Mouse (Mus musculus): Measurements from ENCODE around the gene Tnfsf14. TPM values are rescaled to one million over a fixed set of nuclear protein-coding genes. Genes with fewer than 3 reads are reported as not detected.

The Tnfsf14 gene
- total RNA-seq (2023): 10 to 100 TPM; 33.6 to 34.9 TPM

DNA sequence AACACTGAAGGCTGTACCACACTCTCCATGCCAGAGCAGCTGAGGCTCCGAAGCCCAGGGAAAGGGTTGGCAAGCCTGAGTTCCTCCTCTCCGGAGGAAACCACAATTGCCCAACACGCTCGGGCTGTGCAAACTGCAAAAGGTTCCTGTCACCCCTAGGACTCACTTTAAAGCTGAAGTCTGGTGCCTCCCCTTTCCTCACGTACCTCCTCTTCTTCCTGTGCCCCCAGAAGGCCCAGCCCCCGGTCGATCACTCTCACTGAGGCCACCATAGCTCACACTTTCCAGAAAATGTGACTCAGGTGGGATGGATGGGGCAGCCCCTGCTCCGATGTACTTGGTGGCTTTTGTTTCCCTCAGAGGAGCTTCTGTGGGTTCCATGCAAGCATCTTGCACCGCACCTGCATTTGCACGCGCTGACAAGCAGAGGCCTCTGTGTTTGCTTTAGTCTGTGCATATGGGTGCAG, at the start of gene Tnfsf14:
TSS of gene Tnfsf14 (minus strand) at position 137 of the 467 bp plus-strand sequence.

DNA sequence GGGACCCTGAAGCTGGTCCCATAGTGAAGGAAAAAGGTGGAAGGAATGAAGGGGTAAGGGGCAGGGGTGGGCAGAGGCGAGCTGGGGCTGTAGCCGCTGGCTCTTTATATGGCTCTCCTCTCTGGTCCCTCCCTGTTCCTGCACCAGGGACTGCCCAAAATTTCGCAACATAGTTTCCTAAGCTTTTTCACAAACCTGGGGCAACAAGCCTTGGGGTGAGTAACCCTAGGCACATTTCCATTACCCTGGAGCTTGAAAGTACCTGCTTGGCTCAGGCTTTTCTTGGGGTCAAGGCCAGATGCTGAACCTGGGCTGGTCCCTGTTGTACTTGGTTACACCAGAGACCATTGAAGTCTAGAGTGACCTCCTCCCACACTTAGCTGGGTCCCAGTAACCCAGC, 34.0 kb upstream of the Tnfsf14 start, which contains the start of gene C3:
TSS of gene C3 (minus strand) at position 123 of the 400 bp plus-strand sequence.

DNA sequence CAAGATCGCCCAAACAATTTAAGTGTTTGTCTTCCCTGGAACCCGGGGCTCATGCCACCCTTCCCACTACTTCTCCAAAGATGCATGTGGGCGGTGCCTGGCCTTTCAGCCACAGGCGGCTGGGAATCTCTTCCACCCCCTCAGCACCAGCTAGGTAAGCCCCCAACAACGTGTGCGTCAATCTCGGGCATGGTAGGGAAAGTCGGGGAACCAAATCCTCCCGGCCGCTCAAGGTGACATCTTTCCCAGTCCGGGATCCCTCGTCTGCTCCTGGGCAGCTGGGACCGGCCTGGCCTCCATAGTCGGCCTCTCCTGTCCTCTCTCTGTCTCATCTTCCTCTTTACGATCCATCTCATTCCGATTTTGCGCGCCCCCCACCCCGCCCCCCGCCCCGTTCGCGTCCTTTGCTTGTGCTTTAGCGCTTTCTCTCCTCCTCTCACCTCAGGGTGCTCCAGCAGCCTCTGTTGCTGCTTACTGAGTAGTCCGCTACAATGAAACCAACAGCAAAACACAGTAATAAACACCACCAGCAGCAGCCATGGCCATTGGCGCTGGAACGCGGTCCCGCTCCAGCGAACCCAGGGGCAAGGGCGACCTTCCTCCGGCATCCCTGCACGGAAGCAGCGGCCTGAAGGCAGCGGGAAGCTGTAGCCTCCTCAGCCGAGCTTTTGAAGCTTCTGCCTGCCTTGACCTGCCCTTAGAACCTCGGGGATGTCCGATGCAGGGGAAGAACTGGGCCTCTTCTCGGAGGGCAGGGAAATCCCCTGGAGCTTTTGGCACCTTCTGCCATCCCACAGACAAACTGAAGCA, 44.8 kb downstream of the Tnfsf14 start, which contains the start of gene Cd70:
TSS of gene Cd70 (minus strand) at position 784 of the 810 bp plus-strand sequence.

Other genes starting within 250 kb of the Tnfsf14 start
- not detected for gene Acer1, start 212.1 kb downstream of the Tnfsf14 start, total RNA-seq (2023)
- gene Clpp, start 203.9 kb downstream of the Tnfsf14 start, total RNA-seq (2023): 10 to 100 TPM in 1 of 2 experiments, 1 to 10 TPM in 1; 9.5 to 11.6 TPM
- 10 to 100 TPM in 1 of 2 experiments, 1 to 10 TPM in 1; 5.6 to 10.1 TPM for gene Alkbh7, start 196.8 kb downstream of the Tnfsf14 start, total RNA-seq (2023)
- 1 to 10 TPM in 1 of 2 experiments, not detected in 1; 2.3 TPM for gene Pspn, start 194.2 kb downstream of the Tnfsf14 start, total RNA-seq (2023)
- gene Gtf2f1, start 182.9 kb downstream of the Tnfsf14 start, total RNA-seq (2023): 10 to 100 TPM; 48.4 to 52.2 TPM
- gene Gm17949, start 182.7 kb downstream of the Tnfsf14 start, total RNA-seq (2023): under 1 TPM; 0.31 to 0.33 TPM
- gene Khsrp, start 162.7 kb downstream of the Tnfsf14 start, total RNA-seq (2023): 10 to 100 TPM; 95.8 to 99.2 TPM
- not detected for gene Slc25a41, start 152.5 kb downstream of the Tnfsf14 start, total RNA-seq (2023)
- gene Crb3, start 135.1 kb downstream of the Tnfsf14 start, total RNA-seq (2023): under 1 TPM in 1 of 2 experiments, not detected in 1; 0.64 TPM
- 1 to 10 TPM; 2.1 to 3.4 TPM for gene Slc25a23, start 134.3 kb downstream of the Tnfsf14 start, total RNA-seq (2023)
- 100 to 1,000 TPM; 190 to 192 TPM for gene Dennd1c, start 115.7 kb downstream of the Tnfsf14 start, total RNA-seq (2023)
- under 1 TPM in 1 of 2 experiments, not detected in 1; 0.16 TPM for gene Tubb4a, start 106.4 kb downstream of the Tnfsf14 start, total RNA-seq (2023)
- 1 to 10 TPM; 2.6 to 3.0 TPM for gene Tnfsf9, start 88.9 kb downstream of the Tnfsf14 start, total RNA-seq (2023)
- gene Cd70, start 44.4 kb downstream of the Tnfsf14 start, total RNA-seq (2023): not detected
- gene C3, start 34.0 kb upstream of the Tnfsf14 start, total RNA-seq (2023): 100 to 1,000 TPM; 489 to 508 TPM
- gene Gpr108, start 54.3 kb upstream of the Tnfsf14 start, total RNA-seq (2023): 10 to 100 TPM; 52.0 to 56.1 TPM
- gene Trip10, start 55.3 kb upstream of the Tnfsf14 start, total RNA-seq (2023): 1 to 10 TPM; 3.7 to 5.0 TPM
- gene Vav1, start 84.9 kb upstream of the Tnfsf14 start, total RNA-seq (2023): 100 to 1,000 TPM; 162 to 170 TPM
- gene Adgre1, start 164.5 kb upstream of the Tnfsf14 start, total RNA-seq (2023): 10 to 100 TPM; 25.2 to 42.1 TPM